Mouse (Mus musculus): ENCODE data around the gene Acbd7. TPM values are rescaled to one million over a fixed set of nuclear protein-coding genes. Genes with fewer than 3 reads are reported as not detected.

The Acbd7 gene
- polyA plus RNA-seq, 1 experiment from 2014 or later, result 0.40 TPM

GRCm38 (mm10) chr2:3356311-3356710 lies 20.3 kb downstream of the Acbd7 start:
- H3K4me1 ChIP-seq (replicated peaks; ENCODE audit: control insufficient read depth, insufficient read depth, low read length), result 0 out of 2 replicates have a peak, but pooled peaks cover 3% of the 10 kb centered on the region
- H3K9ac ChIP-seq (ENCODE audit: low read depth, low read length), result no peak overlapping the region
- ATAC-seq, result peak; percentile 19; the same call in 1 of the 2 replicates
- H3K27ac ChIP-seq (ENCODE audit: low read depth, low read length), result no peak overlapping the region
- WGBS, result 23% methylated on average over 3 of the region's 3 CpGs
- no peak overlapping the region for H3K4me3 ChIP-seq (ENCODE audit: low read depth, low read length)
- H3K36me3 ChIP-seq (ENCODE audit: control insufficient read depth, insufficient read depth), result no peaks in the 10 kb centered on the region
- H3K27me3 ChIP-seq (replicated peaks; ENCODE audit: control insufficient read depth, insufficient read depth, low read length), result no peaks in the 10 kb centered on the region; the same call in 1 of the 2 replicates
- no peak for TF ChIP-seq CTCF (IDR thresholded peaks at IDR 0.05; ENCODE audit: low read depth)
- no peak overlapping the region for H3K4me2 ChIP-seq (replicated peaks; ENCODE audit: low read depth)
- 0 out of 2 replicates have a peak, but pooled peaks cover 5% of the 10 kb centered on the region for H3K9me3 ChIP-seq (ENCODE audit: control insufficient read depth)

GRCm38 (mm10) chr2:3357887-3358286 lies 21.9 kb downstream of the Acbd7 start:
- no peak overlapping the region for H3K9ac ChIP-seq (ENCODE audit: low read depth, low read length)
- no peaks in the 10 kb centered on the region; the same call in 1 of the 2 replicates for H3K27me3 ChIP-seq (replicated peaks; ENCODE audit: control insufficient read depth, insufficient read depth, low read length)
- no peak overlapping the region for H3K4me2 ChIP-seq (replicated peaks; ENCODE audit: low read depth)
- whole genome bisulfite sequencing, result 72% methylated on average over 3 of the region's 3 CpGs
- H3K27ac ChIP-seq (ENCODE audit: low read depth, low read length), result no peak overlapping the region
- ATAC-seq, result no peak
- 0 out of 2 replicates have a peak, but pooled peaks cover 3% of the 10 kb centered on the region for H3K4me1 ChIP-seq (replicated peaks; ENCODE audit: control insufficient read depth, insufficient read depth, low read length)
- no peaks in the 10 kb centered on the region for H3K36me3 ChIP-seq (ENCODE audit: control insufficient read depth, insufficient read depth)
- TF ChIP-seq CTCF (IDR thresholded peaks at IDR 0.05; ENCODE audit: low read depth), result no peak
- no peak overlapping the region for H3K4me3 ChIP-seq (ENCODE audit: low read depth, low read length)
- no peaks in the 10 kb centered on the region for H3K9me3 ChIP-seq (ENCODE audit: control insufficient read depth)

GRCm38 (mm10) chr2:3361067-3361466 lies 25.1 kb downstream of the Acbd7 start:
- no peaks in the 10 kb centered on the region for H3K36me3 ChIP-seq (ENCODE audit: control insufficient read depth, insufficient read depth)
- 0 out of 2 replicates have a peak, but pooled peaks cover 1% of the 10 kb centered on the region for H3K4me1 ChIP-seq (replicated peaks; ENCODE audit: control insufficient read depth, insufficient read depth, low read length)
- no peak for TF ChIP-seq CTCF (IDR thresholded peaks at IDR 0.05; ENCODE audit: low read depth)
- no peak for ATAC-seq
- no peak overlapping the region for H3K4me2 ChIP-seq (replicated peaks; ENCODE audit: low read depth)
- no peaks in the 10 kb centered on the region; the same call in 1 of the 2 replicates for H3K27me3 ChIP-seq (replicated peaks; ENCODE audit: control insufficient read depth, insufficient read depth, low read length)
- H3K9me3 ChIP-seq (ENCODE audit: control insufficient read depth), result no peaks in the 10 kb centered on the region
- WGBS, result 83% methylated on average over 3 of the region's 3 CpGs
- no peak overlapping the region for H3K4me3 ChIP-seq (ENCODE audit: low read depth, low read length)
- H3K27ac ChIP-seq (ENCODE audit: low read depth, low read length), result no peak overlapping the region
- no peak overlapping the region for H3K9ac ChIP-seq (ENCODE audit: low read depth, low read length)

GRCm38 (mm10) chr2:3365127-3365526 lies 29.2 kb downstream of the Acbd7 start:
- 56% methylated on average over 4 of the region's 4 CpGs for WGBS
- Histone ChIP-seq H3K9me3 (ENCODE audit: control insufficient read depth) (no peaks in the 10 kb centered on the region), H3K36me3 (ENCODE audit: control insufficient read depth, insufficient read depth) (no peaks in the 10 kb centered on the region), H3K27ac (ENCODE audit: low read depth, low read length) (no peak overlapping the region), H3K27me3 (replicated peaks; ENCODE audit: control insufficient read depth, insufficient read depth, low read length) (no peaks in the 10 kb centered on the region), H3K4me3 (ENCODE audit: low read depth, low read length) (no peak overlapping the region), H3K9ac (ENCODE audit: low read depth, low read length) (no peak overlapping the region), H3K4me1 (replicated peaks; ENCODE audit: control insufficient read depth, insufficient read depth, low read length) (no peaks in the 10 kb centered on the region), H3K4me2 (replicated peaks; ENCODE audit: low read depth) (no peak overlapping the region)
- TF ChIP-seq CTCF (IDR thresholded peaks at IDR 0.05; ENCODE audit: low read depth), result no peak
- ATAC-seq, result no peak

GRCm38 (mm10) chr2:3387105-3387860 lies 51.3 kb downstream of the Acbd7 start:
- no peaks in the 10 kb centered on the region for H3K4me1 ChIP-seq (replicated peaks; ENCODE audit: control insufficient read depth, insufficient read depth, low read length)
- ATAC-seq, result no peak
- no peaks in the 10 kb centered on the region for H3K36me3 ChIP-seq (ENCODE audit: control insufficient read depth, insufficient read depth)
- TF ChIP-seq CTCF (IDR thresholded peaks at IDR 0.05; ENCODE audit: low read depth), result no peak
- no peaks in the 10 kb centered on the region for H3K27me3 ChIP-seq (replicated peaks; ENCODE audit: control insufficient read depth, insufficient read depth, low read length)
- H3K9ac ChIP-seq (ENCODE audit: low read depth, low read length), result no peak overlapping the region
- no peak overlapping the region for H3K27ac ChIP-seq (ENCODE audit: low read depth, low read length)
- whole genome bisulfite sequencing, result 77% methylated on average over 6 of the region's 6 CpGs
- H3K4me3 ChIP-seq (ENCODE audit: low read depth, low read length), result no peak overlapping the region
- H3K9me3 ChIP-seq (ENCODE audit: control insufficient read depth), result no peaks in the 10 kb centered on the region
- no peak overlapping the region for H3K4me2 ChIP-seq (replicated peaks; ENCODE audit: low read depth)

Other genes starting within 250 kb of the Acbd7 start
- 8.4 and 8.6 TPM in 2 replicates for gene Fam171a1, start 221.9 kb upstream of the Acbd7 start, polyA plus RNA-seq (2015; fragmentation: Nextera tagmentation; extraction: Ambion mirVana)
- gene Nmt2, start 52.0 kb upstream of the Acbd7 start, polyA plus RNA-seq (2015; fragmentation: Nextera tagmentation; extraction: Ambion mirVana), result 20.0 and 21.0 TPM in 2 replicates
- 15.4 and 15.6 TPM in 2 replicates for gene Rpp38, start 3.5 kb upstream of the Acbd7 start, polyA plus RNA-seq (2015; fragmentation: Nextera tagmentation; extraction: Ambion mirVana)
- gene Olah, start 61.0 kb downstream of the Acbd7 start, polyA plus RNA-seq (2015; fragmentation: Nextera tagmentation; extraction: Ambion mirVana), result 2.9 and 3.1 TPM in 2 replicates
- gene Meig1, start 86.5 kb downstream of the Acbd7 start, polyA plus RNA-seq (2015; fragmentation: Nextera tagmentation; extraction: Ambion mirVana), result 0.43 TPM in 1 of 2 replicates, not detected in the other
- gene Dclre1c, start 88.0 kb downstream of the Acbd7 start, polyA plus RNA-seq (2015; fragmentation: Nextera tagmentation; extraction: Ambion mirVana), result 3.5 and 3.9 TPM in 2 replicates
- gene Suv39h2, start 138.9 kb downstream of the Acbd7 start, polyA plus RNA-seq (2015; fragmentation: Nextera tagmentation; extraction: Ambion mirVana), result 2.8 and 3.1 TPM in 2 replicates
- 0.85 and 0.97 TPM in 2 replicates for gene Gm45902, start 176.6 kb downstream of the Acbd7 start, polyA plus RNA-seq (2015; fragmentation: Nextera tagmentation; extraction: Ambion mirVana)
- gene Hspa14, start 176.6 kb downstream of the Acbd7 start, polyA plus RNA-seq (2015; fragmentation: Nextera tagmentation; extraction: Ambion mirVana), result 39.9 and 41.7 TPM in 2 replicates
- 0.16 and 0.22 TPM in 2 replicates for gene Cdnf, start 176.9 kb downstream of the Acbd7 start, polyA plus RNA-seq (2015; fragmentation: Nextera tagmentation; extraction: Ambion mirVana)
- gene Fam107b, start 234.3 kb downstream of the Acbd7 start, polyA plus RNA-seq (2015; fragmentation: Nextera tagmentation; extraction: Ambion mirVana), result 17.2 and 21.8 TPM in 2 replicates